Mouse (Mus musculus) right cerebral cortex, postnatal 25 days (tissue): ENCODE results near the gene Osbpl8.

ENCODE experiments used
- DNase-seq: peaks from one replicate; pipeline ENCODE4 v3.0.0; 2022

Osbpl8 gene

DNA sequence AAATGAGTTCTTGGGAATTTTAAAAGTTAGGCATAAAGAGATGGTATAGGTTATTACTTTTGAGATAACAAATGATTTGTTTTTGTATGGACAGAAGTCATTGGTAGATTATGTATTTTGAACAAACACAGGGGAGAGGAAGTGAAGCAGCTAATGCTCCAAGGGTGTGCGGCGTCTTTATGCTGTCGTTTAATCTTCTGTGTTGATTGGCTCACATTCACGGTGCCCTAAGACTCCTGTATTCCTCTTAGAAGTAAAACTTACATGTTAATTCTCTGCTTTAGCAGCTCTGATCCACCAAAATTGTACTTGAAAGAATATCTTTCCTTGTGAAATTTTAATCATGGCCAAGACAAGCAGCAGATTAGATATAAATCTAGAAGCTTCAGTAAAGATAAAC lies 83.1 kb downstream of the Osbpl8 start:
- DNase-seq, result no peak

- DNase-seq, result no peak
These were observed 83.6 kb downstream of the Osbpl8 start for GRCm38 (mm10) chr10:111248177-111248576.

DNA sequence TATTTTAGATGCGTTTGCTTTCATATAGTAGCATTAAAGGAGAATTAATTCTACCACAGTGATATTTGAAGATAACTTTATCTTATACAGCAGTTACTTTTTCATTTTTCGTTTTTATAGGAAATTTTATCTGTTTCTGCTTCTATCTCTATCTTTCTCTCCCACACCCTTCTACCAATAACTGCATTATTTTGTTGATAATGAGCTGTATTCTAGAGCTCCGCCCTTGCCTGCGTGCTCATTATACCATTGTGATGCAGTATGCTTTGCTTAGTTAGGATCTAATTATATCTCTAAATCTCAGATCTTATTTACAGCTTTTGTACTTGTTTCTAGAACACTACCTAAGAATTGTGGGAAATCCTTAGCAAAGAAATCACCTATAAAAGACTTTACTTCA lies 85.6 kb downstream of the Osbpl8 start:
- no peak for DNase-seq

GRCm38 (mm10) chr10:111251666-111252065 lies 87.1 kb downstream of the Osbpl8 start:
- DNase-seq, result no peak

DNA sequence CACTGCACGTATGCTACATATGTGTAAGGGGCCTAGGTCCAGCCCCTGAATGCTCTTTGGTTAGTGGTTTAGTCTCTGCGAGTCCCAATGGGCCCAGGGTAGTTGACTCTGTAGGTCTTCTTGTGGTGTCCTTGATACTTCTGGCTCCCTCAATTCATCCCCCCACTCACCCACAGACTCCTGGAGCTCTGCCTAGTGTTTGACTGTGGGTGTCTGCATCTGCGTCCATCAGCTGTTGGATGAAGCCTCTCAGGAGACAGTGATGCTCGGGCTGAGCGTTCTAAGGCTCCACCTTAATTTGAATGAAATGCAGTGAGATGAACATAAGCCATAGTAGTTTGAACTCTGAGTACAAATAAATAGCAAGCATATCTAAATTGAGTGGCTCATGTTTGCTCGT lies 90.7 kb downstream of the Osbpl8 start:
- no peak for DNase-seq

DNA sequence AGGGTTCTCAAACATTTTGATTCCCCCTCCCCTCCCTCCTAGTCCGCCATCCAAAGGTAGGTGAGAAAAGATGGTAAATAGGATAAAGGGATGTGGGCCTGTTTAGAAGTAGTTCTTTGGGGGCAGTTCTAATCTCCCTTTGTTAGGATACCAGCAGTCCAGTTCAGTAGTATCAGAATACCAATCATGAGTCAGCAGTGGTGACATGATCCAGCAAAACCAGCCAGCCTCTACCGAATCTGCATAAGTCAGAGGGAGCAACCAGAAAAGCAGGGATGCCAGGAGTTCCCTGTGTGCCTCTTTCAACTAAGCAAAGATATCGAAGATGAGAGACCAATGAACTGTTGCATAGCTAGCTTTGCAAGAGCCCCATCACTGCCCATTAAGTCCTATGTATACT lies 91.6 kb downstream of the Osbpl8 start:
- no peak for DNase-seq

DNA sequence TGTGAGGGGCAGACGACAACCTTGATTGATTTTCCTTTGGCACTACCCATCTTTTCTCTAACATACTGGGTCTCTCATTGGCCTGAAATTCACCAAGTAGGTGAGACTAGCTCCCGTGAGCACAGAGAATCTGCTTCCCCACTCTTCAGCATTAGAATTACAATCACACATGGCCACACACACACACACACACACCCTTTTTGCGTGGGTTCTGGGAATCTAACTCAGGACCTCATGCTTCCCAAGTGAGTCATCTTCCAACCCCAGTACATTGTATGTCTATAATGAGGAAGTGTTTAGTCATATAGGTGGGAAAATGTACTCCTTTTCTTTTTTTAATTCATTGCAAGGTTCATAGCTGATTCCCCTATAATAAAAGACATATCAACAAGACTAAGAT lies 92.8 kb downstream of the Osbpl8 start:
- DNase-seq, result peak; percentile 32

DNA sequence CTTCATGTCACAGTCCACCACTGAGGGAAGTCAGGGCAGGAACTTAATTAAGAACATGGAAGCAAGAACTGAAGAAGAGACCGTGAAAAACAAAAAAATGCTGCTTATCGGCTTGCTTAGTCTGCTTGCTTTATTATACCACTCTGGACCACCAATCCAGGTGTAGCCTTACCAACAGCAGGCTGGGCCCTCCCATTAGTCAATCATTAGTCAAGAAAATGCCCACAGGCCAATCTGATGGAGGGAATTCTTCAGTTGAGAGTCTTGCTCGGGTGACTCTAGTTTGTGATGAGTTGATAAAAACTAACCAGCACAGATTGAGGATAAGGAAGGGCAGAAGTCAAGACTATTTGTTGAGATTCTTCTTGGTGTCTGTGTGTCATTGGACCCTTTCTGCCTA lies 93.7 kb downstream of the Osbpl8 start:
- DNase-seq, result no peak

DNA sequence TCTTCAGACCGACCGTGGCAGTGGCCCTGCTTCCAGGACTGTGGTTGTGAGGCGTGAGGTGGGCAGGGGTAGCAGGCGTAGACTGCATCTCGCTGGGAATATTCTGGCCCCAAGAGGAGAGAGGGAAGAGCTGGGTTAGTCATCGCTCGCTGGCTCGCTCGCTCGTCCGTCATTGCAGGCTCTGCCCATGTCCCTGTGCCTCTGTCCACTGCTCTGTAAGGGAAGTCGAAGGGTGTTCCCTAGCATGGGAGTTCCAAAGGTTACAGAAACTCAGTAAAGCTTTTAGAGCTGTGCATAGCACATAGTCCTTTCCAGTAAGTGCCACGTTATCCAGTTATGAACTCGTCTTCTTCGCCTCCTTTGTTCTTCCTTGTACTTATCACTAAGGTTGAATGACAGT lies 107.1 kb downstream of the Osbpl8 start:
- DNase-seq, result no peak

DNA sequence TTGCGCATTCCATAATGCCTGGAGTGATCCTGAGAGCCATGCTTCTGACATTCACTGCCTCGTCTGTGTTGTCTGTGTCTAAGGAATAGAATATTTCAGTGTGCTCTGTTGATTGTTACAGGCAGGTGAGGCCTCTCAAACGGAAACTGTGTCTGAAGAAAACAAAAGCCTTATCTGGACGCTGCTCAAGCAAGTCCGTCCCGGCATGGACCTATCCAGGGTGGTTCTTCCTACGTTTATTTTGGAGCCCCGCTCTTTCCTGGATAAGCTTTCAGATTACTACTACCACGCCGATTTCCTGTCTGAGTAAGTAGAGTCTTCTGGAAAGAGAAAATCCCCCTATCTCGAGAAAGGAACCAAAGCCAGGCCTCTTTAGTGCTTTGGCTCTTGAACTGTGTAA lies 108.4 kb downstream of the Osbpl8 start:
- DNase-seq, result no peak

- no peak for DNase-seq
These were observed 109.0 kb downstream of the Osbpl8 start for GRCm38 (mm10) chr10:111273463-111274088.

DNA sequence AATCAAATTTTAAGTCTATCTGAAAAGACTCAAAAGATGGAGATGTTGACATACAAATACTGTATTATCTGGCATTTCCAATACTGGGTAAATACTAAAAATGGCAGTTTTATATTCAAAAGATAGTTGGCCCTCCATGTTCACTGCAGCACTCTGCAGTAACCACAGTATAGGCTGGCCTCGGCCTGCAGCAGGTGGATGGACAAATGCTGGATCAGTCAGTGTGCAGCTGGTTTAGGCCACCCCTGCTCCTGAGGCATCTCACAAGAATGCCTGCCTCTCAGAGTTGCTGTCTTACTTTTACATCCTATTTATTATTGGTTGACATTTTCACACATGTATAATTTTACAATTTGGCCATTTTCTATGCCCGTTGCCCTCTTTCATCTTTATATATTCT lies 111.3 kb downstream of the Osbpl8 start:
- DNase-seq, result no peak

DNA sequence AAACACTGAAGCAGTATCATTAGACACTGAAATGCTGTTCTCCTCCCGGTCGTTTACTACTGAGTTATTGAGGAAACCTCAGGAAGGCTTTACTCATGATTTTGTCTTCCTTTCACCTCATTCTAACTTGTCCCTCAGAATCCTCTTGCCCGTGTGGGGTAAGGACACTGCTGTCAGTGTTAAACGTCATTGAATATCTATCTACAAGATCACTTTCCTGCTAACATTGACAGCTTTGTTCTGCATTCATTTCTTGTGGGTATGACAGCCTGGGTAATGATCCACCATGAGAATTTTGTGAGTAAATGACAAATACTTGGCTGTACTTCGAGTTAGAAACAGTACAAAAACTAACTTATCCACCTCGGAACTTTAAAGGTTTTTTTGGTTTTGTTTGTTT lies 133.1 kb downstream of the Osbpl8 start:
- no peak for DNase-seq

- peak; percentile 94 for DNase-seq
These were observed 133.9 kb downstream of the Osbpl8 start, which contains the start of gene Bbs10 for GRCm38 (mm10) chr10:111298140-111299098. TSS of gene Bbs10 (plus strand) at chr10:111298679.

GRCm38 (mm10) chr10:111299591-111299990 lies 135.0 kb downstream of the Osbpl8 start:
- no peak for DNase-seq

DNA sequence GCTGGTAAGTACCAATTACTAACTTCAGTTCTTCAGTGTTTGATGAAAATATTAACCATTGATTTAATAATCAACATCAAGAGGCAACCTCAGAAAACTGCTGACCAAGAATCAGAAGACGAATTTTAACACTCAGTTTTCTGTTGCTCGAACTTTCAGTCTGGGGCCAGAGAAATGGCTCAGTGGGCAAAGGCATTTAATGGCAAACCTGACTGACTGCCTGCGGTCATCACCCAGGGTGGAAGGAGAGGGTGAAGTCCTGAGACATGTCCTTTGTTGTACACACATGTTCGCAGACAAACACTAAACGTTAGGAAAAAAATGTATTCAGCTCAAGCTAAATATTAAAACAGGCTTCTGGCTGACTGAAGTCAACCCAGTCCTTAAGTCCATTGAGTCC lies 136.5 kb downstream of the Osbpl8 start:
- DNase-seq, result no peak

DNA sequence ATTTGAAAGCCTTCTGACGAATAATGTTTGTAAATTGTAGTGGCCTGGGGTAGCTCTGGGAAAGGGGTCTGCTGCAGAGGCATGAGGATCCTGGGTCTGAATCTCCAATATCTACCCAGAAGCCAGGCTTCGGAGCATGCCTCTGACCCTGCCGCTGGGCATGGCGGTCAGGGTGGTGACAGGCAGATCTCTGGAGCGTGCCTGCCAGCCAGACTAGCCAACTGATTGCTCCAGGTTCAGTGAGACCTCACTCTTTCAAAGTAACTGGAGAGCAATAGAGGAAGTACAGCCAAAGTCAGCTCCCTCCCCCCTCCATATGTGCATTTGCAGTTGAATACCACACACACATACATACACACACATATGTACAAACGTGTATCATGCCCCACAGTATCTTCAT lies 137.9 kb downstream of the Osbpl8 start:
- no peak for DNase-seq

DNA sequence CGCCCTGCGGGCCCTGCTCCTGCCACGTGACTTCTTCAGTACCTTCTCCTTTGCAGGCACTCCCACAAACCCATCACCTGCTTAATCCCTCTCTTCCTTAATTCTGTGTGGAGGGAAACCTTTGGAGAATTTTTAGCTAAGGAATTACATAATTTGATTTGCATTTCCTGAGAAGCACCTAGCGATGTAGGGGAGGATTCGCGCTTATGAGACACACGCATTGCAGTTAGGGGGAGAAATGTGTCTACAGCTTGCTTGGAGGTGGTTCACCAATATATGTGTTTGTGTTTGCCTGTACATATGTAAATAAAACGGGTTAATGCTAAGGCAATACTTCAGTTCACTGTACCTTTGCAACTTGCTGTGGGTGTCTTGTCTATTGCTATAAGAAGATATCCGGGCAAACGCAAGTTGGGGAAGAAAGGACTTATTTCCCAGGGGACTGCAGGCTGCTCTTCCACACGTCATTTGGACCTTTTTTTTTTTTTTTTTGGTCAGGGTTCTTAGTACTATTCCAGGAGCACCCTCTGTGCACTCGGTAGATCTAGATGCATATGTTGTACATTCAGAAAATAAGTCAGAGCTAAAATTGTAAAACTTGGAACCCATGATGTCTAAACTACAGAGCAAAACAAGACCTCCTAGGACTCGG lies 144.4 kb downstream of the Osbpl8 start:
- peak; percentile 26 for DNase-seq

DNA sequence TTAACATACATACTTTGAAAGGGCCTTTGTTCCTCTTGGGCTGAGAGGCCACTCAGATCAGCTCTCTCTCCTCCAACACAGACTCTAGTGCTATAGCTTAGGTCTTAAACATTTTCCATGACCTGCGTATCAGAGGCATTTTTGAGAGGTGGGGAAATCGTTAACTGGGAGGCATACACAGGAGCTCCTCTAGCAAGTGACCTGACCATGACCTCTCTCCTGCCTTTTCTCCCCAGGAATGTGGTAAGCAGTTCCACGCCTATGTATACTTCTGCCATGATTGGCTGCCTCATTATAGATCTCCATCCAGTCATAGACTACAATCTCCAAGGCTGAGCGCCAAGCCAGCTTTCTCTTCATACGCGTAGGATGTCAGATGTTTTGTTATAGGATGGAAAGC lies 148.7 kb downstream of the Osbpl8 start:
- DNase-seq, result no peak

DNA sequence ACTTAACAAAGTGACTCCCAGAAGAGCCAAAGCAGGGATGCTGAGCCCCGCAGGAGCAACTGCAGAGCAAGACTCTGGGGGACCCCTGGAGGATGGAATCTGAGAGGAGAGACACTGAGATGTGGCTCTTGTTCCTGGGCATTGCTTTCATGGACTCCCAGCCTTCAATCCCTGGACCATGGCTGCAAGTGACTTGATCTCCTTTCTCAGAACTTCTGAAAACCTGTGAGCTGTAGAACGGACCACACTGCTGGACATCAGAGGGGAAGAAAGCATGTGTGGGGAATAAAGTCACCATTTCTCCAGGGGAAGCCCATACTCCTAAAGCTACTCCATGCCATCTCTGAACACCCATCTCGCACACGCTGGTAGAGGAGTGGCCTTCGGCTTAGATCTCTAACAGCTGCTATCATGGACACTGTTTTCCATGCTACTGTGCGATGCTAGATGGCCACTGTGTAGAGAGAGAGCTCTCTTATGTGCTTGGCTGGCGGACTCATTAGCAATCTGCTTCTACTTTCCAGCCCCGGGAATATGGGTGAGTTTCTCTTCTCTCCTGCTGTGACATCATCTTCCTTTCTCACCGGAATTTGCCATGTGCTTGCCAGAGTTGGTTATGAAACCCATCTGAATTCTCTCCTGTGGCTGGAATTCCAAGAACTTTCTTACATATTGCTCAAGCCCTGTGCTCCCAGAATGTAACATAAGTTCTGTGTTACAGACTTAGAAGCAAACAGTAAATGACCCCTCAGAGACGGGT lies 150.3 kb downstream of the Osbpl8 start:
- peak; percentile 48 for DNase-seq

- DNase-seq, result no peak
These were observed 151.4 kb downstream of the Osbpl8 start for GRCm38 (mm10) chr10:111315940-111316339.

- peak; percentile 60 for DNase-seq
These were observed 153.5 kb downstream of the Osbpl8 start for GRCm38 (mm10) chr10:111318021-111318420.
